Mouse (Mus musculus) liver, embryonic 14.5 days (tissue): ENCODE measurements around the gene Neurl1b. TPM values are rescaled to one million over a fixed set of nuclear protein-coding genes. Genes with fewer than 3 reads are reported as not detected.

Experiments used
- ATAC-seq: fragments of 200-750 bp; cut with Nextera tagmentation; 2 replicates; pipeline ENCODE4 v1.8.0; 2017; ENCODE audit warnings: moderate number of reproducible peaks, mild to moderate bottlenecking, moderate library complexity; ENCODE audit not compliant: insufficient read depth
- DNase-seq, 3 experiments: peaks; one replicate each; pipeline ENCODE4 v3.0.0-alpha.2; 2012 to 2013; ENCODE audit warnings: low read depth in 3 of 3, low spot score in 3 of 3
- H3K27ac ChIP-seq: fragments of 300-500 bp; sonication (generic); 2 replicates; pipeline ENCODE4 v1.5.1; 2014; ENCODE audit warnings: moderate library complexity, mild to moderate bottlenecking, control low read depth, inconsistent platforms
- H3K27me3 ChIP-seq: fragments of 300-500 bp; sonication (generic); 2 replicates; pipeline ENCODE4 v1.6.1; 2014; ENCODE audit warnings: mild to moderate bottlenecking, low read length, moderate library complexity; ENCODE audit not compliant: control insufficient read depth, insufficient read depth
- H3K36me3 ChIP-seq: fragments of 300-500 bp; sonication (generic); replicated peaks from 2 replicates; pipeline ENCODE4 v1.6.1; 2014; ENCODE audit warnings: low read depth; ENCODE audit not compliant: control insufficient read depth, insufficient read depth
- H3K4me1 ChIP-seq, 2 experiments: fragments of 200-500 bp in 1 of 2; fragments of 300-500 bp in 1 of 2; sonication (generic) in 1 of 2; replicated peaks; 2 replicates each; pipeline ENCODE4 v1.6.1; 2012 to 2014; ENCODE audit warnings: antibody characterized with exemption in 1 of 2, inconsistent platforms in 1 of 2, low read length in 1 of 2; ENCODE audit not compliant: control insufficient read depth in 2 of 2, insufficient read depth in 2 of 2
- H3K4me2 ChIP-seq: fragments of 300-500 bp; sonication (generic); 2 replicates; pipeline ENCODE4 v1.6.1; 2014; ENCODE audit warnings: low read depth, mild to moderate bottlenecking, control low read depth, moderate library complexity
- H3K4me3 ChIP-seq, 2 experiments: fragments of 200-500 bp in 1 of 2; fragments of 300-500 bp in 1 of 2; sonication (generic) in 1 of 2; 2 replicates each; pipeline ENCODE4 v1.5.1; 2012 to 2014; ENCODE audit warnings: low read depth in 2 of 2, low read length in 2 of 2, mild to moderate bottlenecking in 2 of 2, control low read depth in 1 of 2, inconsistent platforms in 1 of 2, moderate library complexity in 1 of 2; ENCODE audit not compliant: insufficient read depth in 1 of 2
- H3K9ac ChIP-seq: fragments of 300-500 bp; sonication (generic); replicated peaks from 2 replicates; pipeline ENCODE4 v1.6.1; 2014; ENCODE audit warnings: mild to moderate bottlenecking, control low read depth, moderate library complexity
- H3K9me3 ChIP-seq: fragments of 300-500 bp; sonication (generic); 2 replicates; pipeline ENCODE4 v1.6.1; 2016; ENCODE audit warnings: low read length, mixed read lengths; ENCODE audit not compliant: control insufficient read depth
- CTCF ChIP-seq: IDR thresholded peaks from 2 replicates; pipeline ENCODE4 v1.5.1; 2016; ENCODE audit warnings: antibody characterized with exemption, low read depth, control low read depth
- EP300 ChIP-seq: IDR thresholded peaks from 2 replicates; pipeline ENCODE4 v1.6.1; 2016; ENCODE audit warnings: antibody characterized with exemption, low read depth
- WGBS: fragments of 180-500 bp; shearing (Covaris S2); extraction: QIAGEN DNeasy Blood & Tissue Kit; methylation state at CpG from one replicate; pipeline ENCODE4 v1.1.7; 2014; ENCODE audit not compliant: insufficient replicate concordance; 5-methylcytosine and 5-hydroxymethylcytosine counted together
- polyA plus RNA-seq, 2 experiments: library from polyadenylated mRNA; depleted of rRNA in 1 of 2; stranded (reverse) in 1 of 2; unstranded in 1 of 2; fragments of >200 nt; fragmentation: Nextera tagmentation in 1 of 2; extraction: Ambion mirVana in 1 of 2; gene quantifications; 2 replicates each; pipeline versions ENCODE4 v1.2.1 to v1.2.3; 2012 to 2014

Gene Neurl1b
- polyA plus RNA-seq, 2 experiments: 0.03 to 0.09 TPM

DNA sequence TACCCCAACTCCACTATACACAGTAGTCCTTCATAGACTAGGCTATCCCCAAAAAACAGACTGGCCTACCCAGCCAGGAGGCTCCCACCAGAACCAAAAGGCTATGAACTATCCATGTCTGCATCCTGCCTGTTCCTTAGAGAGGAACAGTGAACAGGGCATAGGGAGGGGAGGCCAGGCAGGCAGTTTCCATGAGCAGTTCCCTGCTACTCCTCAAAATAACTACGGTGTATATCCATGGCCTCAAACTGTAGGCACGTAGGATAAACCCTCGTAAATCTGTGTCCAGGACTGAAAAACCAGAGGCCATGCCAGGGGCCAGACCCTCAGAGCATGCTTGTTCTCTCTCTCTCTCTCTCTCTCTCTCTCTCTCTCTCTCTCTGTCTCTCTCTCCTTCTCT, 17.9 kb upstream of the Neurl1b start:
- no peak for ATAC-seq

DNA sequence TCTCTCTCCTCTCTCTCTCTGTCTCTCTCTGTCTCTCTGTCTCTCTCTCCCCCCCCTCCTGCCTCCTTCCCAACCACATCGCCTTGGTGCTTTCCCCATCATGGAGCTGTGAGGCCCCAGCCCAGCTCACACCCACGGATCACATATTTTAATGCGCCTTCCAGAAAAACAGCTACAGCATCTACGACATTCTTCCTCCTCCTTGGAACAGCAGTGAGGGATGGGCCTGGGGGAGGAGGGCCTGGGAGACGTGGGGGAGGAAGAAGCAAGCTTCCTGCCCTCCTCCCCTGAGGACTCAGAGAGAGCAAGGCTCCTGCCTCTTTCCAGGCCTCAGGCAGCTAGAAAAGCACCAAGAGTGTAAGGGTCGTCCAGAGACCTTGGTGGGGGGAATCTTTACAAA, 17.3 kb upstream of the Neurl1b start:
- Histone ChIP-seq H3K36me3 (no peaks in the 10 kb centered on the region), H3K4me1 (no peaks in the 10 kb centered on the region), H3K4me3 (no peak overlapping the region), H3K9me3 (no peaks in the 10 kb centered on the region), H3K27ac (no peak overlapping the region), H3K9ac (no peak overlapping the region), H3K4me2 (no peak overlapping the region), H3K27me3 (no peaks in the 10 kb centered on the region)
- TF ChIP-seq CTCF (no peak), EP300 (no peak)
- ATAC-seq (no peak), DNase-seq (no peak)
- WGBS: 28% methylated on average over 6 of the region's 6 CpGs

More for the DNA sequence above, 17.9 kb upstream of the Neurl1b start:
- H3K4me3 ChIP-seq: no peak overlapping the region
- TF ChIP-seq CTCF: no peak
- TF ChIP-seq EP300: no peak
- no peak overlapping the region for H3K9ac ChIP-seq
- H3K36me3 ChIP-seq: no peaks in the 10 kb centered on the region
- H3K4me2 ChIP-seq: no peak overlapping the region
- no peak overlapping the region for H3K27ac ChIP-seq
- no peaks in the 10 kb centered on the region for H3K4me1 ChIP-seq
- 52% methylated on average over 3 of the region's 3 CpGs for WGBS
- no peak for DNase-seq
- H3K9me3 ChIP-seq: no peaks in the 10 kb centered on the region
- H3K27me3 ChIP-seq: no peaks in the 10 kb centered on the region

DNA sequence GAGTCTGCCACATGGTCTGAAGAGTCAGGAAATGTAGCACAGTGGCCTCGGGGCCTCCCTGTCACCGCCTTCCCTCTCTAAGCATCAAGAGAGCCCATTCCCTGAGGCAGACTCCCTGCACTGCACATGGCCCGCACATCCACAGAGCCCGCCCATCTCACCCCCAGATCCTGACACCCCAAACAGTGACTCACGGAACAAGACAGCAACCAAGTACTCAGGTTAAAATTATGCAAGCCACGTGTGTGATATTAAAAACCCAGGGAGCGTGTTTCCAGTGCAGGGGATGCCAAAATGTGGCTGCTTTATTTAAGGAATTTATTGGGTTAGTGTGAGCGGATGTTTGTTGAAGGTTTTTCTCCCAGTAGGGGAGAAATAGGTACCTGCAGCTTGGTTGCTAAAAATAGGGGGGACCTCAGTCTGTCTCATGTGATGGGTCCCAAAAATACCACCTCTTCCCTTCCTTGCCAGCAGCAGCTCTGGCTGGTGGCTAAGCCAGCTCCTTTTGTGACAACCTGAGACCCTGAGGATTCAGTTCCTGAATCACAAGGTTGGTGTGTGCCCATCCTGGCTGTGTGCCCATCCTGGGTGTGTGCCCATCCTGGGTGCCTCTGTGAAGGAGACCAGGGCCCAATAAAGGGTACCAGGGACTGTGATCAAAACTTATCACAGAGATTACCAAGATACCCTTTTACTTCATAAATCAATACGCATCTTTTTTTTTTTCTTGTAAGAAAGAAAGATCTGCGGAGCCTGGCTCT, 9.1 kb upstream of the Neurl1b start:
- ATAC-seq (no peak), DNase-seq (no peak)
- Histone ChIP-seq H3K27ac (no peak overlapping the region), H3K9ac (no peak overlapping the region), H3K4me1 (no peaks in the 10 kb centered on the region), H3K4me3 (no peak overlapping the region), H3K36me3 (no peaks in the 10 kb centered on the region), H3K27me3 (no peaks in the 10 kb centered on the region), H3K4me2 (no peak overlapping the region), H3K9me3 (no peaks in the 10 kb centered on the region)
- WGBS: 54% methylated on average over 10 of the region's 10 CpGs
- TF ChIP-seq CTCF (no peak), EP300 (no peak)

DNA sequence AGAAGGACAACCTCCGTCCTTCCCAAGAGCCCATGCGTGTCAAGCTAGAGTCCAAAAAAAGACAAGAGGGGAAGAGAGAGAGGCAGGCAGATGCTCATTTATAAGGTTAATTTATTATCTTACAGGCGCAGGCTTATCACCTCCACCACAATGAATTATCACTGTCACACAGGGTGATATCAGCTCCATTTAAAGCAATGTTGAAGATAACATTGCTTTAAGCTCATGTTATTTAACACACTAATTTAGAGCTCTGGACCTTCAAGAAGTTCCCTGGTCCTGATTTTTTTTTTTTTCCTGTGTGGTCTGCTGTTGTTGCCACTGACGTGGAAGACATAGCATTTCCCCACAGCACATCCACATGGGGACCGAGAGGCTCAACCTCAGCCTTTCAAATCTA, 1.7 kb upstream of the Neurl1b start:
- no peak for TF ChIP-seq CTCF
- TF ChIP-seq EP300: no peak
- H3K9ac ChIP-seq: no peak overlapping the region
- H3K4me1 ChIP-seq: no peaks in the 10 kb centered on the region
- H3K36me3 ChIP-seq: no peaks in the 10 kb centered on the region
- no peak overlapping the region for H3K4me2 ChIP-seq
- H3K27me3 ChIP-seq: peaks cover 48% of the 10 kb centered on the region
- H3K27ac ChIP-seq: no peak overlapping the region
- H3K9me3 ChIP-seq: no peaks in the 10 kb centered on the region
- DNase-seq (peak in 1 of 3 experiments; percentile 18), ATAC-seq (no peak)
- WGBS: 23% methylated on average over 5 of the region's 5 CpGs
- H3K4me3 ChIP-seq: no peak overlapping the region

DNA sequence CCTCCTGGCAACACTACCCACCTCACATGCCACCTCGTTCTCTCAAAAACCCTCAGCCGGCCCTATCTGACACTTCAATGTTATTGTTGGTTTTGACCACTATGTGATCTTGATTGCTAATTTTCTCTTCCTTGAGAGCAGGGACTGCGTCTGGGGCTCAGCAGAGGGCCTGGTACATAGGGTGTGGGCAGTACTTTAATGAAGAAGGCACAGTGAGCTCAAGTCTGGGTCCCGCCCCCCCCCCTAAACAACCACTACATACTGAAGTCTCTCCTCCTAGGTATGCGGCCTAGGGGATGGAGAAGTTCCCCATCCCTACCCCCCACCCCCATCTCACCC, 476 bp upstream of the Neurl1b start:
- no peaks in the 10 kb centered on the region for H3K4me1 ChIP-seq
- H3K36me3 ChIP-seq: no peaks in the 10 kb centered on the region
- TF ChIP-seq CTCF (no peak), EP300 (no peak)
- WGBS: 16% methylated on average over 5 of the region's 5 CpGs
- H3K9me3 ChIP-seq: no peaks in the 10 kb centered on the region
- peaks cover 48% of the 10 kb centered on the region for H3K27me3 ChIP-seq
- H3K9ac ChIP-seq: no peak overlapping the region
- H3K4me2 ChIP-seq: peak overlapping the region; percentile 72
- H3K4me3 ChIP-seq: peak overlapping the region; percentile 12 to 58; a peak in 3 of 4 replicates
- H3K27ac ChIP-seq: no peak overlapping the region
- DNase-seq: no peak
- ATAC-seq: no peak
